Mouse (Mus musculus): ENCODE data around the gene Plxna4. TPM values are rescaled to one million over a fixed set of nuclear protein-coding genes. Genes with fewer than 3 reads are reported as not detected.

The Plxna4 gene
- total RNA-seq (2022) = 10 to 100 TPM; 57.8 to 67.8 (median 62.9) TPM

GRCm38 (mm10) chr6:32588056-32588671, at the start of gene Plxna4:
Gene Plxna4, minus strand, starts transcription at chr6:32588192.
- DNase-seq (ENCODE audit: low spot score in 2 of 2) = peak; percentile 62 to 67

- peak in 1 of 2 experiments; percentile 24 for DNase-seq (ENCODE audit: low spot score in 2 of 2)
Measured at GRCm38 (mm10) chr6:32637568-32638183, 49.7 kb upstream of the Plxna4 start.

- DNase-seq (ENCODE audit: low spot score in 2 of 2) = no peak
Measured at GRCm38 (mm10) chr6:32610712-32611111, 22.7 kb upstream of the Plxna4 start.

- peak in 1 of 2 experiments; percentile 46 for DNase-seq (ENCODE audit: low spot score in 2 of 2)
Measured at GRCm38 (mm10) chr6:32606787-32607186, 18.8 kb upstream of the Plxna4 start.

- no peak for DNase-seq (ENCODE audit: low spot score in 2 of 2)
Measured at GRCm38 (mm10) chr6:32605581-32605980, 17.6 kb upstream of the Plxna4 start.

- DNase-seq (ENCODE audit: low spot score in 2 of 2) = peak in 1 of 2 experiments; percentile 84
Measured at GRCm38 (mm10) chr6:32604901-32605300, 16.9 kb upstream of the Plxna4 start.

GRCm38 (mm10) chr6:32602130-32602529, 14.1 kb upstream of the Plxna4 start:
- no peak for DNase-seq (ENCODE audit: low spot score in 2 of 2)

GRCm38 (mm10) chr6:32601306-32601705, 13.3 kb upstream of the Plxna4 start:
- no peak for DNase-seq (ENCODE audit: low spot score in 2 of 2)

- DNase-seq (ENCODE audit: low spot score in 2 of 2) = peak in 1 of 2 experiments; percentile 45
Measured at GRCm38 (mm10) chr6:32595591-32595990, 7.6 kb upstream of the Plxna4 start.

- DNase-seq (ENCODE audit: low spot score in 2 of 2) = peak; percentile 37 to 70
Measured at GRCm38 (mm10) chr6:32590979-32591758, 3.2 kb upstream of the Plxna4 start.

- DNase-seq (ENCODE audit: low spot score in 2 of 2) = no peak
Measured at GRCm38 (mm10) chr6:32589632-32590031, 1.6 kb upstream of the Plxna4 start.

- peak in 1 of 2 experiments; percentile 77 for DNase-seq (ENCODE audit: low spot score in 2 of 2)
Measured at GRCm38 (mm10) chr6:32587136-32588009, 619 bp downstream of the Plxna4 start.

- DNase-seq (ENCODE audit: low spot score in 2 of 2) = peak in 1 of 2 experiments; percentile 47
Measured at GRCm38 (mm10) chr6:32586821-32587135, 1.2 kb downstream of the Plxna4 start.

GRCm38 (mm10) chr6:32586390-32586789, 1.6 kb downstream of the Plxna4 start:
- DNase-seq (ENCODE audit: low spot score in 2 of 2) = peak; percentile 42 to 57

GRCm38 (mm10) chr6:32585211-32585610, 2.8 kb downstream of the Plxna4 start:
- DNase-seq (ENCODE audit: low spot score in 2 of 2) = no peak

GRCm38 (mm10) chr6:32584243-32584880, 3.6 kb downstream of the Plxna4 start:
- peak in 1 of 2 experiments; percentile 28 for DNase-seq (ENCODE audit: low spot score in 2 of 2)

GRCm38 (mm10) chr6:32583582-32583981, 4.4 kb downstream of the Plxna4 start:
- no peak for DNase-seq (ENCODE audit: low spot score in 2 of 2)

- DNase-seq (ENCODE audit: low spot score in 2 of 2) = no peak
Measured at GRCm38 (mm10) chr6:32571485-32571884, 16.5 kb downstream of the Plxna4 start.

GRCm38 (mm10) chr6:32570445-32570844, 17.5 kb downstream of the Plxna4 start:
- no peak for DNase-seq (ENCODE audit: low spot score in 2 of 2)

- no peak for DNase-seq (ENCODE audit: low spot score in 2 of 2)
Measured at GRCm38 (mm10) chr6:32569919-32570318, 18.1 kb downstream of the Plxna4 start.

- no peak for DNase-seq (ENCODE audit: low spot score in 2 of 2)
Measured at GRCm38 (mm10) chr6:32546915-32547314, 41.1 kb downstream of the Plxna4 start.
